Mouse (Mus musculus): Measurements from ENCODE around the gene Myoz1. TPM values are rescaled to one million over a fixed set of nuclear protein-coding genes. Genes with fewer than 3 reads are reported as not detected.
A peak's percentile ranks its signal among the peaks of the same experiment; 100 is the strongest.

The Myoz1 gene
- total RNA-seq, 1 experiment = not detected

- no peak for DNase-seq (ENCODE audit: low read depth, low spot score)
- Histone ChIP-seq H3K9me3 (ENCODE audit: control insufficient read depth, insufficient read depth, low read depth, low read length) (no peaks in the 10 kb centered on the region), H3K36me3 (ENCODE audit: control insufficient read depth, insufficient read depth, low read length, poor library complexity, severe bottlenecking) (no peaks in the 10 kb centered on the region), H3K9ac (ENCODE audit: insufficient read depth, low read depth, low read length, poor library complexity, severe bottlenecking) (no peak overlapping the region), H3K4me1 (ENCODE audit: control insufficient read depth in 2 of 2, insufficient read depth in 2 of 2, low read length in 2 of 2, poor library complexity in 1 of 2) (peaks cover 0 to 14% of the 10 kb centered on the region in 2 experiments; a peak in 1 of 4 replicates), H3K27ac (ENCODE audit: insufficient read depth, low read depth, low read length, poor library complexity, severe bottlenecking) (no peak overlapping the region), H3K4me3 (ENCODE audit: insufficient read depth in 1 of 2, low read depth in 1 of 2, low read length in 2 of 2, poor library complexity in 1 of 2, severe bottlenecking in 1 of 2) (no peak overlapping the region)
- in situ Hi-C loops (cut with MboI; ENCODE audit: low sequenced_read_pairs in 2 of 2, unreplicated experiment in 2 of 2) = no loop called here
- no peak for TF ChIP-seq HCFC1 (IDR thresholded peaks at IDR 0.05; ENCODE audit: borderline replicate concordance, insufficient read depth, low read length)
- TF ChIP-seq MAFK (IDR thresholded peaks at IDR 0.05; ENCODE audit: insufficient read depth, low read depth, low read length) = no peak
- TF ChIP-seq CHD2 (IDR thresholded peaks at IDR 0.05; ENCODE audit: low read depth, low read length) = no peak
- no peak for TF ChIP-seq ZNF384 (IDR thresholded peaks at IDR 0.05; ENCODE audit: low read depth, low read length)
- TF ChIP-seq ZC3H11A (IDR thresholded peaks at IDR 0.05; ENCODE audit: borderline replicate concordance, low read depth, low read length) = no peak
Measured at GRCm38 (mm10) chr14:20667469-20667868, 11.1 kb upstream of the Myoz1 start.

- H3K36me3 ChIP-seq (ENCODE audit: control insufficient read depth, insufficient read depth, low read length, poor library complexity, severe bottlenecking) = no peaks in the 10 kb centered on the region
- no peak for TF ChIP-seq ZNF384 (IDR thresholded peaks at IDR 0.05; ENCODE audit: low read depth, low read length)
- TF ChIP-seq MAFK (IDR thresholded peaks at IDR 0.05; ENCODE audit: insufficient read depth, low read depth, low read length) = no peak
- no peak for TF ChIP-seq ZC3H11A (IDR thresholded peaks at IDR 0.05; ENCODE audit: borderline replicate concordance, low read depth, low read length)
- no peak for TF ChIP-seq HCFC1 (IDR thresholded peaks at IDR 0.05; ENCODE audit: borderline replicate concordance, insufficient read depth, low read length)
- TF ChIP-seq CHD2 (IDR thresholded peaks at IDR 0.05; ENCODE audit: low read depth, low read length) = no peak
- in situ Hi-C loops (cut with MboI; ENCODE audit: low sequenced_read_pairs in 2 of 2, unreplicated experiment in 2 of 2) = no loop called here
- no peak overlapping the region for H3K27ac ChIP-seq (ENCODE audit: insufficient read depth, low read depth, low read length, poor library complexity, severe bottlenecking)
- no peaks in the 10 kb centered on the region for H3K9me3 ChIP-seq (ENCODE audit: control insufficient read depth, insufficient read depth, low read depth, low read length)
- no peak overlapping the region for H3K9ac ChIP-seq (ENCODE audit: insufficient read depth, low read depth, low read length, poor library complexity, severe bottlenecking)
- DNase-seq (ENCODE audit: low read depth, low spot score) = no peak
- H3K4me3 ChIP-seq (ENCODE audit: insufficient read depth in 1 of 2, low read depth in 1 of 2, low read length in 2 of 2, poor library complexity in 1 of 2, severe bottlenecking in 1 of 2) = no peak overlapping the region
- peaks cover 0 to 22% of the 10 kb centered on the region in 2 experiments; a peak in 1 of 4 replicates for H3K4me1 ChIP-seq (ENCODE audit: control insufficient read depth in 2 of 2, insufficient read depth in 2 of 2, low read length in 2 of 2, poor library complexity in 1 of 2)
Measured at GRCm38 (mm10) chr14:20664436-20664835, 8.1 kb upstream of the Myoz1 start.

GRCm38 (mm10) chr14:20663601-20664000 is 7.3 kb upstream of the Myoz1 start:
- Histone ChIP-seq H3K27ac (ENCODE audit: insufficient read depth, low read depth, low read length, poor library complexity, severe bottlenecking) (no peak overlapping the region), H3K36me3 (ENCODE audit: control insufficient read depth, insufficient read depth, low read length, poor library complexity, severe bottlenecking) (no peaks in the 10 kb centered on the region), H3K4me1 (ENCODE audit: control insufficient read depth in 2 of 2, insufficient read depth in 2 of 2, low read length in 2 of 2, poor library complexity in 1 of 2) (peaks cover 0 to 22% of the 10 kb centered on the region in 2 experiments; a peak in 1 of 4 replicates), H3K9ac (ENCODE audit: insufficient read depth, low read depth, low read length, poor library complexity, severe bottlenecking) (no peak overlapping the region), H3K9me3 (ENCODE audit: control insufficient read depth, insufficient read depth, low read depth, low read length) (no peaks in the 10 kb centered on the region), H3K4me3 (ENCODE audit: insufficient read depth in 1 of 2, low read depth in 1 of 2, low read length in 2 of 2, poor library complexity in 1 of 2, severe bottlenecking in 1 of 2) (no peak overlapping the region; a peak in 1 of 4 replicates)
- TF ChIP-seq ZNF384 (IDR thresholded peaks at IDR 0.05; ENCODE audit: low read depth, low read length) (no peak), ZC3H11A (IDR thresholded peaks at IDR 0.05; ENCODE audit: borderline replicate concordance, low read depth, low read length) (no peak), CHD2 (IDR thresholded peaks at IDR 0.05; ENCODE audit: low read depth, low read length) (no peak), MAFK (IDR thresholded peaks at IDR 0.05; ENCODE audit: insufficient read depth, low read depth, low read length) (no peak), HCFC1 (IDR thresholded peaks at IDR 0.05; ENCODE audit: borderline replicate concordance, insufficient read depth, low read length) (no peak)
- in situ Hi-C loops (cut with MboI; ENCODE audit: low sequenced_read_pairs in 2 of 2, unreplicated experiment in 2 of 2) = no loop called here
- no peak for DNase-seq (ENCODE audit: low read depth, low spot score)

- Histone ChIP-seq H3K4me3 (ENCODE audit: insufficient read depth in 1 of 2, low read depth in 1 of 2, low read length in 2 of 2, poor library complexity in 1 of 2, severe bottlenecking in 1 of 2) (peak overlapping the region in 1 of 2 experiments; percentile 79; a peak in 3 of 4 replicates), H3K27ac (ENCODE audit: insufficient read depth, low read depth, low read length, poor library complexity, severe bottlenecking) (no peak overlapping the region), H3K9me3 (ENCODE audit: control insufficient read depth, insufficient read depth, low read depth, low read length) (no peaks in the 10 kb centered on the region), H3K36me3 (ENCODE audit: control insufficient read depth, insufficient read depth, low read length, poor library complexity, severe bottlenecking) (no peaks in the 10 kb centered on the region), H3K9ac (ENCODE audit: insufficient read depth, low read depth, low read length, poor library complexity, severe bottlenecking) (no peak overlapping the region), H3K4me1 (ENCODE audit: control insufficient read depth in 2 of 2, insufficient read depth in 2 of 2, low read length in 2 of 2, poor library complexity in 1 of 2) (peaks cover 0 to 22% of the 10 kb centered on the region in 2 experiments; a peak in 1 of 4 replicates)
- DNase-seq (ENCODE audit: low read depth, low spot score) = no peak
- TF ChIP-seq ZC3H11A (IDR thresholded peaks at IDR 0.05; ENCODE audit: borderline replicate concordance, low read depth, low read length) = no peak
- in situ Hi-C loops (cut with MboI; ENCODE audit: low sequenced_read_pairs in 2 of 2, unreplicated experiment in 2 of 2) = no loop called here
Measured at GRCm38 (mm10) chr14:20662740-20663139, 6.4 kb upstream of the Myoz1 start.
